Mouse (Mus musculus) hindbrain, embryonic 12.5 days (tissue): Measurements from ENCODE around the gene Ptpre. TPM values are rescaled to one million over a fixed set of nuclear protein-coding genes. Genes with fewer than 3 reads are reported as not detected.

ENCODE experiments used
- ATAC-seq: fragments of 200-750 bp; cut with Nextera tagmentation; 2 replicates; pipeline ENCODE4 v1.8.0; 2017; ENCODE audit warnings: moderate TSS enrichment; ENCODE audit not compliant: low FRiP score
- H3K27ac ChIP-seq: fragments of 300-500 bp; sonication (generic); 2 replicates; pipeline ENCODE4 v1.5.1; 2016; ENCODE audit warnings: mild to moderate bottlenecking
- H3K27me3 ChIP-seq: fragments of 300-500 bp; sonication (generic); 2 replicates; pipeline ENCODE4 v1.6.1; 2016; ENCODE audit warnings: mild to moderate bottlenecking
- H3K36me3 ChIP-seq: fragments of 300-500 bp; sonication (generic); 2 replicates; pipeline ENCODE4 v1.6.1; 2016; ENCODE audit warnings: mild to moderate bottlenecking
- H3K4me1 ChIP-seq: fragments of 300-500 bp; sonication (generic); 2 replicates; pipeline ENCODE4 v1.6.1; 2016
- H3K4me2 ChIP-seq: fragments of 300-500 bp; sonication (generic); replicated peaks from 2 replicates; pipeline ENCODE4 v1.6.1; 2016; ENCODE audit warnings: mild to moderate bottlenecking
- H3K4me3 ChIP-seq: fragments of 300-500 bp; sonication (generic); 2 replicates; pipeline ENCODE4 v1.5.1; 2016; ENCODE audit warnings: mild to moderate bottlenecking
- H3K9ac ChIP-seq: fragments of 300-500 bp; sonication (generic); 2 replicates; pipeline ENCODE4 v1.6.1; 2016; ENCODE audit warnings: mild to moderate bottlenecking, moderate library complexity
- H3K9me3 ChIP-seq: fragments of 300-500 bp; sonication (generic); replicated peaks from 2 replicates; pipeline ENCODE4 v1.6.1; 2016; ENCODE audit warnings: mild to moderate bottlenecking
- WGBS: fragments of 180-500 bp; shearing (Covaris S2); methylation state at CpG from one replicate; pipeline ENCODE4 v1.1.7; 2016; 5-methylcytosine and 5-hydroxymethylcytosine counted together
- polyA plus RNA-seq: library from polyadenylated mRNA; unstranded; fragments of >200 nt; fragmentation: Nextera tagmentation; extraction: Ambion mirVana; gene quantifications from 2 replicates; pipeline ENCODE4 v1.2.1, GENCODE M21; 2016

Ptpre gene
- polyA plus RNA-seq, 1 experiment from 2014 or later = 2.5 TPM

- no peak overlapping the region for H3K4me3 ChIP-seq
- H3K27me3 ChIP-seq = no peaks in the 10 kb centered on the region
- 62% methylated on average over 4 of the region's 4 CpGs for WGBS
- no peak overlapping the region for H3K4me2 ChIP-seq
- no peak overlapping the region for H3K9ac ChIP-seq
- H3K4me1 ChIP-seq = peaks cover 5% of the 10 kb centered on the region
- H3K27ac ChIP-seq = no peak overlapping the region
- H3K36me3 ChIP-seq = no peaks in the 10 kb centered on the region
- no peak for ATAC-seq
- no peaks in the 10 kb centered on the region for H3K9me3 ChIP-seq
Observed at GRCm38 (mm10) chr7:135517191-135517590, 20.1 kb upstream of the Ptpre start.

DNA sequence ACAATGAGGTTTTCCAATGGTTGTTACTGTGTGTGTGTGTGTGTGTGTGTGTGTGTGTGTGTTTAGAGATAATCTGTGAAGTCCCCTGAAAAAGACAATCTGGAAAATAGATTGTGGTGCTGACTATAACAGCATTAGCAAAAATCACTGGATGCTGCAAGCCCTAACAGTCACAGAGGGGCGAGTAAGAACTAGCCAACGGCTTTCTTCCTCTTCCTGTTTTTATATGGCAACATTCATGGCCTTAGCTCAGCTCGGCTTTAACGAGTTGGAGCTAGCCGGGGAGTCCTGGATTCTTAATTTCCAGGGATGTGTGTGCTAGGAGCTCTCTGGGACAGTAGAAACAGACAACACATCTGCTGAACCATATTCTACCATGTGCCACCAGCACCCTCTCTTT, 17.0 kb upstream of the Ptpre start:
- no peak for ATAC-seq
- Histone ChIP-seq H3K9me3 (no peaks in the 10 kb centered on the region), H3K27me3 (no peaks in the 10 kb centered on the region), H3K9ac (no peak overlapping the region), H3K4me1 (peaks cover 5% of the 10 kb centered on the region), H3K27ac (no peak overlapping the region), H3K4me2 (no peak overlapping the region), H3K36me3 (no peaks in the 10 kb centered on the region), H3K4me3 (no peak overlapping the region)
- WGBS = 89% methylated on average over 5 of the region's 5 CpGs

DNA sequence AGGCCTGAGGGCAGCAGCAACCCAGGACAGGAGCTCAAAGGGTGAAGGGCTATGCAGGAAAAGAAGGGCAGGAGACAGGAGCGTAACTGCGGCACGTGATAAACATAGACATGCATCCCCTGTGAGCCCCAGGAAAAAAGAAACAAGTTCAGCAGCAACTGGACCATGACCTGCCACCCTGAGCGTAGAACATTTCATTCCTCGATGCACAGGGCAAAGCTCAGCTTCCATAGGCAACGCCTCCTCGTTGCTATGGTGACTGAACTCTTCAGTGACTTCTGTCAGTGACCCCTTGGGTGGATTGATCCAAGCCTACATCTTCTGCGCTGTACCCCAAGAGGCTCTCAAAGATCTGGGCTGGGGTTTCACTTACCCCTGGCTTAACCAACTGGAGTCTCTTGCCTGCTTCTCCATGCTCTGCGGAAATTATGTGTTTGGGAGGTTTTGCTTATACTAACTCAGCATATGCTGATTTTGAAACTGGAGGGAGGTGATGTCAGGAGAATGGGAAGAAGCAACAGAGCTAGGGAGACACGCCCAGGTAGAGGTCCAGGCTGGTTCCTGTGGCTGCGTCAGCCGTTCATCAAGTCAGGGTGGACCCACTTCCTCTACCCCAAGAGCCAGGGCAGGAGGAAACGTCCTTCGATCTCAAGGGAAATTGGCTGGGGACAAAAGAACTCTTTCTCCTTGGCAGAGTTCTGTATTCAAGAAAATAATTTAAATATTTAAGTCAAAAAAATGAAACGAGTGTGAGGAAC, 15.3 kb upstream of the Ptpre start:
- Histone ChIP-seq H3K4me1 (peaks cover 5% of the 10 kb centered on the region), H3K4me3 (no peak overlapping the region), H3K4me2 (no peak overlapping the region), H3K9ac (no peak overlapping the region), H3K27ac (no peak overlapping the region), H3K36me3 (no peaks in the 10 kb centered on the region), H3K9me3 (no peaks in the 10 kb centered on the region), H3K27me3 (no peaks in the 10 kb centered on the region)
- no peak for ATAC-seq
- WGBS = 56% methylated on average over 15 of the region's 15 CpGs

DNA sequence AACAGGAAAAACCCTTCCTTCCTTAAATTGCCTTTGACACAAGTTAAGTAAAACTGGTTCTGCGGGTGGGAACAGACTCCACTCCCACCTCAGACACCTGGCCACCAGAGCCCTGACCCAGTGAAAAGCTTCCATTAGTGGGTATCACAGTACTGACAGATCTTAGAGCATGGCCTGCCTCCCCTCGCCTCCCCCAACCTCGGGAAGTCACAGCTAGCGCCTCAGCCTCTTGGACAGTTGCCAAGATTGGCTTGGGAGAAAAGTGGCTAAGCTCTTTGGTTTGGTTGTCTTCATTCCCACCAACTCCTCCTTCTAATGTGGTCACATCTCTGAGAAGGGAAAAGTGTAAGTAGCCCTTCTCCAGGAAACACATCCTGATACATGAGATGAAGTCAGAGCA, 13.3 kb upstream of the Ptpre start:
- no peaks in the 10 kb centered on the region for H3K9me3 ChIP-seq
- no peak overlapping the region for H3K4me2 ChIP-seq
- H3K27me3 ChIP-seq = no peaks in the 10 kb centered on the region
- no peak overlapping the region for H3K4me3 ChIP-seq
- ATAC-seq = no peak
- 70% methylated on average over 4 of the region's 4 CpGs for WGBS
- peaks cover 5% of the 10 kb centered on the region for H3K4me1 ChIP-seq
- H3K36me3 ChIP-seq = no peaks in the 10 kb centered on the region
- no peak overlapping the region for H3K27ac ChIP-seq
- no peak overlapping the region for H3K9ac ChIP-seq

DNA sequence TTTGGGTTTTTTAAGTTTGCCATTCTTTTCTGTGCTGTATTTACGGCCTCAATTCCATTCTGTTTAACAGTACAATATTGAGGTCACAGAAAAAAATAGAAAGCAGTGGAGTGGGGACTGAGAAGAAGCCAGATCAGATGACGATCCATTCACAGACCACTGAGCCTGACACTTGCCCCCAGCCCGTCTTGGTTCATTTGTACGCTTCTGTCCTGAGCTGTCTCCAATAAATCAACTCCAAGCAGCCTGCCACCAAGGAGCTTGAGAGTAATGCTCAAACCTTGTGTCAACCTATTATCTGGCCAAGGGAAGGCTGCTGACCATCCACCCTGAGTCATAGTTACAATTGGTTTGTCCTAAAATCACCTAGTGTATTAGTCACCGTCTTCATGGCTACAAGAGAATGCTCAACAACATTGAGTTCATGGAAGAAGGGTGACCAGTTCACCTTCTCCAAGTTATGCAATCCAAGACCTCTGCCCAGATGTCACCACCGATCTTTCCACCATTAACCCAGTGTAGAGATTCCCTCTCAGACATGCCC, 12.8 kb upstream of the Ptpre start:
- Histone ChIP-seq H3K27me3 (no peaks in the 10 kb centered on the region), H3K27ac (no peak overlapping the region), H3K9ac (no peak overlapping the region), H3K4me2 (no peak overlapping the region), H3K4me3 (no peak overlapping the region), H3K4me1 (peaks cover 5% of the 10 kb centered on the region), H3K9me3 (no peaks in the 10 kb centered on the region), H3K36me3 (no peaks in the 10 kb centered on the region)
- 73% methylated on average over 6 of the region's 6 CpGs for WGBS
- no peak for ATAC-seq

DNA sequence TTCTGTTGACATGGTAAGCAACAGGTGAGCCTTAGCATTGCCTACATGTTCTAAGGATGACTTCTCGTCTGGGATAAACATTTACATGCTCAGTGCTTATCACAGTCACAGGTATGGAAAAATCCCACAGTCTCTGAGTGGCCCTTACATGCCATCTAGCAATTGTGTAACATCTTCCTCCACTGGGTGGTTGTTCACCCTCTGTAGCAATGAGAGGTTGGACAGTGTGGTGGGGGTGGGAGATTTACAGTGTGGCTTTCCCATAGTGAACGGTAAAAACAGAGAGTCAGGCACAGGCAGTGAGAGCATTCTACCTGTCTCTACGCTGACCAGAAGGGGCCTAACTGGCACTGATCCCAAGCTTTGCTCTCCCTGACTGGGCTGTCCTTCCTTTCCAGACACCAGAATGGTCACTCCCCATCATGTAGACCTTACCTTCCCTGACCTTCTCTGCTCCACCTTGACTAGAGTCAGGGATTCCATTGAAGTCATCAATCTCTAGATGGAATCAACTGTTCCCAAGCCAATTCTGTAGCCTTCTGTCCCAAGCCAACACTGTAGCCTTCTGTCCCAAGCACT, 10.6 kb upstream of the Ptpre start:
- 86% methylated on average over 3 of the region's 3 CpGs for WGBS
- ATAC-seq = no peak
- no peak overlapping the region for H3K27ac ChIP-seq

DNA sequence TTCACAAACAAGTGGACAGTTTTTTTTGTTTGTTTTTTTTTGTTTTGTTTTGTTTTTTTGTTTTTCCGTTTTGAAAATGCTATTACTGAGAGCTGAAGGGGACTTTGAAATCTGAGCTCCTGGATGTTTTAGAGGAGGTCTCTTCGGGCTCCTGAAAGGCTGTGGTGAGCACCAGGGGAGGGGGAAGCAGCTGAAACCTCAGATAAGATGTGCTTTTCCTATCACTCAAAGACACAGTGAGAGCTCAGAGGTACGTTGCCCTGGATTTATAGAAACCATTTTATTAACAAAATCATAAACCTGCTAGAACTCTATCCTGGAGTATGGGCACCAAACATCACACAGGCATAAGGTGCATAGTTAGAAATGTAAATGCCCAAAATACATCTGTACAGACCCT, 10.1 kb upstream of the Ptpre start:
- no peak for ATAC-seq

More for the DNA sequence above, 10.6 kb upstream of the Ptpre start:
- no peak overlapping the region for H3K4me3 ChIP-seq
- no peak overlapping the region for H3K4me2 ChIP-seq
- H3K9me3 ChIP-seq = no peaks in the 10 kb centered on the region
- no peaks in the 10 kb centered on the region for H3K27me3 ChIP-seq
- peaks cover 3% of the 10 kb centered on the region for H3K4me1 ChIP-seq
- H3K36me3 ChIP-seq = no peaks in the 10 kb centered on the region
- H3K9ac ChIP-seq = no peak overlapping the region

DNA sequence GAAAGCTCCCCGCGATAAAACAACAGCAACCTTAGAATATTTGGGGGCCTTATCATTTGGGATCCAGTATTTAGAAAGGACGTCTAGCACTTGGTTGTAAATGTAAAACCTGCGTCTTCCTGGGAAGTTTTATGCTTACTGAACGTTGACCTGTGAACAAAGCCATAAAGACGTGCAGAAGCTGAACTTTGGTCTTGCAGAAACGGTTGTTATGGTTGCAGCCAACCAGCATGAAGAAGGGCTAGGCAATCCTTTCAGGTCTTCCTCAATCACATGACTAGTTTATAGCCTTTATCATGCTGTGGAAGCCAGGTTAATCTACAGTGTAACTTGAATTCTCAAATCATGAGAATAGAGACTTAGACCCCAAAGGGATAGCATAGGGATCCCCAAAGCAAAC, 8.8 kb upstream of the Ptpre start, which contains the start of gene Clrn3:
Gene Clrn3 (minus strand): TSS at position 140 of the 400 bp plus-strand sequence.
- H3K27me3 ChIP-seq = no peaks in the 10 kb centered on the region
- no peak for ATAC-seq
- H3K4me3 ChIP-seq = no peak within 1 kb of the TSS
- WGBS = 93% methylated on average over 7 of the region's 7 CpGs
- H3K36me3 ChIP-seq = no peaks in the 10 kb centered on the region
- no peak within 1 kb of the TSS for H3K9ac ChIP-seq
- no peaks in the 10 kb centered on the region for H3K9me3 ChIP-seq
- no peak within 1 kb of the TSS for H3K27ac ChIP-seq
- H3K4me2 ChIP-seq = no peak within 1 kb of the TSS
- no peaks in the 10 kb centered on the region for H3K4me1 ChIP-seq

More for the DNA sequence above, 10.1 kb upstream of the Ptpre start:
- no peak overlapping the region for H3K4me3 ChIP-seq
- no peak overlapping the region for H3K9ac ChIP-seq
- H3K4me2 ChIP-seq = no peak overlapping the region
- no peak overlapping the region for H3K27ac ChIP-seq
- H3K36me3 ChIP-seq = no peaks in the 10 kb centered on the region
- WGBS = 71% methylated on average over 3 of the region's 3 CpGs
- H3K9me3 ChIP-seq = no peaks in the 10 kb centered on the region
- H3K4me1 ChIP-seq = no peaks in the 10 kb centered on the region
- H3K27me3 ChIP-seq = no peaks in the 10 kb centered on the region

DNA sequence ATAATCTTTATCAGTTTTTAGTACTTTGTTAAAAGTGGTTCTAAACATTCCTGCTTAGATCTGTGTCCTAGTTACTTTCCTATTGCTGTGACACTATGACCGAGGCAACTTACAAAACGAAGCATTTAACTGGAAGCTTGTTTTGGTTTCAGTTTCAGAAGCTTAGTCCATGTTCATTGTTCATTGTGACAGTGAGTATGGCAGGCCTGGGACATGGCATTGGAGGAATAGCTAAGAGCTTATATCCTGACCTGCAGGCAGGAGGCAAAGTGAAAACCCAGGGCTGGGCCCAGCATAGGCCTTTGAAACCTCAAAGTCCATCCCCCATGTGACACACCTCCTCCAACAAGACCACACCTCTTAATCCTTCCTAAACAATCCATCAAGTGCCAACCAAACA, 8.2 kb upstream of the Ptpre start:
- WGBS = 93% methylated on average over 2 of the region's 2 CpGs
- H3K4me3 ChIP-seq = no peak overlapping the region

GRCm38 (mm10) chr7:135534548-135535189, 2.6 kb upstream of the Ptpre start:
- no peak overlapping the region for H3K9ac ChIP-seq
- peaks cover 20% of the 10 kb centered on the region for H3K27me3 ChIP-seq
- peaks cover 7% of the 10 kb centered on the region for H3K4me1 ChIP-seq
- 68% methylated on average over 2 of the region's 2 CpGs for WGBS
- H3K4me2 ChIP-seq = no peak overlapping the region
- no peak for ATAC-seq
- no peaks in the 10 kb centered on the region for H3K36me3 ChIP-seq
- no peak overlapping the region for H3K4me3 ChIP-seq
- no peaks in the 10 kb centered on the region for H3K9me3 ChIP-seq
- no peak overlapping the region for H3K27ac ChIP-seq

More for the DNA sequence above, 8.2 kb upstream of the Ptpre start:
- Histone ChIP-seq H3K27me3 (no peaks in the 10 kb centered on the region), H3K9ac (no peak overlapping the region), H3K36me3 (no peaks in the 10 kb centered on the region), H3K9me3 (no peaks in the 10 kb centered on the region), H3K4me2 (no peak overlapping the region), H3K4me1 (no peaks in the 10 kb centered on the region), H3K27ac (no peak overlapping the region)
- no peak for ATAC-seq

- Histone ChIP-seq H3K36me3 (no peaks in the 10 kb centered on the region), H3K27ac (no peak overlapping the region), H3K4me2 (no peak overlapping the region), H3K4me1 (peaks cover 7% of the 10 kb centered on the region), H3K9me3 (no peaks in the 10 kb centered on the region), H3K9ac (no peak overlapping the region), H3K4me3 (no peak overlapping the region), H3K27me3 (peaks cover 28% of the 10 kb centered on the region)
- WGBS = 88% methylated on average over 3 of the region's 3 CpGs
- ATAC-seq = no peak
Observed at GRCm38 (mm10) chr7:135535908-135536307, 1.4 kb upstream of the Ptpre start.

GRCm38 (mm10) chr7:135537948-135538741, 864 bp downstream of the Ptpre start:
- H3K27ac ChIP-seq = peak overlapping the region; percentile 52
- ATAC-seq = peak; percentile 76
- H3K4me3 ChIP-seq = peak overlapping the region; percentile 62
- H3K9ac ChIP-seq = peak overlapping the region; percentile 79
- no peaks in the 10 kb centered on the region for H3K36me3 ChIP-seq
- peak overlapping the region; percentile 95 for H3K4me2 ChIP-seq
- no peaks in the 10 kb centered on the region for H3K9me3 ChIP-seq
- under 1% methylated on average over 71 of the region's 71 CpGs for WGBS
- H3K4me1 ChIP-seq = peaks cover 7% of the 10 kb centered on the region
- peaks cover 28% of the 10 kb centered on the region for H3K27me3 ChIP-seq
